ENCODE assay signal across 17 mouse cellular contexts in the genomic region with DNA sequence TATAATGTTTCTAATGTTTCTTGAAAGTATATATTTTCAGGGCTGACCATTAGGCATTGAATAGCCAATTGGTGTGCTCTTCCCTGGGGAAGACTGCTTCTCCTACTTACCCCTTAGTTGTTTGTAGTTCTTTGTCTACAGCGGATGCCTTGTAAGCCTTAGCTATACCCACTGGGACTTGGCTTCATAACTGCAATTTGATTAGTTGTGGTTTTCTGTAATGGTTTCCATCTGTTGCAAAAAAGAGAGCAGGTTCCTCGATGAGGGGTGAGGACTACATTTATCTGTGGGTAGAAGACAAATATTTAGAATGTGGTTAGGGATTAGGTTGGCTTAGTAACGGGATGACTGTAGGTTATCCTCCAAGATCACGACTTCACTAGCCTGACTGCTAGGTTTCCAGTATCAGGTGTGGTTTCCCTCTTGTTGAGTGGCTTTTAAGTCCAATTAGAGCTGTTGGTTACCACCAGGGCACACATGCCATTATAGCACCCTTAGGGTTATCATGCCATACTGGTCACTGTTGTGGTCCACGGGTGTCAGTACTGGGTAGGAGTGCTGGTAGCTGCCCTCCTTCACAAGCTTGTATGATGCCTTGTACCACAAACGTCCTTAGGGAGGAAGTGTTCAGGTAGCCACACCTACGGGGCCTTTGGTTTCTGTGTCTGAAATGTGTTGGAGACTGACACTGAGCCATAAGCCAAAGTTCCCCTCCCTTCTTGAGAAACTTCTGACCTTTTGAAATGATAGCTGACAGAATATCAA.
A peak's percentile ranks its signal among the peaks of the same experiment; 100 is the strongest.
DNase-seq lines count a peak whose midpoint lies in the region; ATAC-seq and TF ChIP-seq lines count a peak whose summit lies in the region.
"Had no signal": no experiment of that assay in that cellular context is flagged by ENCODE, and none has a peak within 500 bp of the region (broad histone marks: within the 10 kb centered on the region; RNA-seq: fewer than 3 reads in every experiment).

No protein-coding gene starts in this region.

- H3K9ac ChIP-seq in limb, embryonic 14.5 days (ENCODE audit: low read depth, low read length, severe bottlenecking), result no peak overlapping the region
- H3K9ac ChIP-seq: heart, embryonic 12.5 days; limb, embryonic 13.5 days had no signal

- peaks cover 19% of the 10 kb centered on the region for H3K9me3 ChIP-seq in limb, embryonic 14.5 days (ENCODE audit: control insufficient read depth, low read length)
- peaks cover 15% of the 10 kb centered on the region for H3K9me3 ChIP-seq in limb, embryonic 10.5 days (replicated peaks)

- H3K27me3 ChIP-seq in limb, embryonic 14.5 days (ENCODE audit: control insufficient read depth, insufficient read depth, low read length), result no peaks in the 10 kb centered on the region
- H3K27me3 ChIP-seq in limb, embryonic 10.5 days (ENCODE audit: low read depth, poor library complexity, severe bottlenecking), result no peaks in the 10 kb centered on the region
- H3K27me3 ChIP-seq: heart, embryonic 12.5 days; limb, embryonic 13.5 days had no signal

- H3K36me3 ChIP-seq in limb, embryonic 14.5 days (ENCODE audit: control insufficient read depth, insufficient read depth, low read length), result no peaks in the 10 kb centered on the region
- peaks cover 3% of the 10 kb centered on the region; the same call in 1 of the 2 replicates for H3K36me3 ChIP-seq in limb, embryonic 10.5 days
- H3K36me3 ChIP-seq: heart, embryonic 12.5 days; limb, embryonic 13.5 days; midbrain, embryonic 10.5 days had no signal

- TF ChIP-seq POLR2A in limb, embryonic 14.5 days (IDR thresholded peaks at IDR 0.05; ENCODE audit: borderline replicate concordance, extremely low read depth, insufficient read depth, insufficient read length), result no peak
- TF ChIP-seq POLR2A in bone marrow, adult 2 months (IDR thresholded peaks at IDR 0.05; ENCODE audit: borderline replicate concordance, control insufficient read depth, low read depth, low read length), result no peak

- H3K27ac ChIP-seq in limb, embryonic 14.5 days (replicated peaks; ENCODE audit: low read depth, low read length), result no peak overlapping the region
- no peak overlapping the region for H3K27ac ChIP-seq in limb, embryonic 10.5 days
- H3K27ac ChIP-seq in bone marrow, adult 2 months (ENCODE audit: control insufficient read depth, insufficient read depth, low read depth, low read length, poor library complexity), result peak overlapping the region; percentile 71; the same call in 1 of the 2 replicates
- no peak overlapping the region for H3K27ac ChIP-seq in gastrocnemius, adult 2 months
- no peak overlapping the region for H3K27ac ChIP-seq in left cerebral cortex, adult 2 months
- H3K27ac ChIP-seq: limb, embryonic 13.5 days had no signal

- no peak for TF ChIP-seq CTCF in bone marrow, adult 2 months (IDR thresholded peaks at IDR 0.05; ENCODE audit: control insufficient read depth, insufficient read depth, low read length)
- no peak for TF ChIP-seq CTCF in gastrocnemius, adult 2 months (IDR thresholded peaks at IDR 0.05)
- TF ChIP-seq CTCF in left cerebral cortex, adult 2 months (IDR thresholded peaks at IDR 0.05), result no peak

- intact Hi-C loops in gastrocnemius, adult 2 months (cut with DNase I), result no loop called here
- intact Hi-C loops in left cerebral cortex, adult 2 months (cut with DNase I), result no loop called here

- no peak for ATAC-seq in limb, embryonic 14.5 days (ENCODE audit: low FRiP score, low read depth)
- ATAC-seq: forebrain, embryonic 16.5 days had no signal

- peaks cover 13% of the 10 kb centered on the region for H3K4me1 ChIP-seq in limb, embryonic 14.5 days (ENCODE audit: control insufficient read depth, insufficient read depth, low read length)
- H3K4me1 ChIP-seq in limb, embryonic 10.5 days, result peaks cover 20% of the 10 kb centered on the region
- peaks cover 4% of the 10 kb centered on the region for H3K4me1 ChIP-seq in bone marrow, adult 2 months (ENCODE audit: control insufficient read depth, insufficient read depth, low read length)

- H3K4me2 ChIP-seq in limb, embryonic 14.5 days (replicated peaks; ENCODE audit: low read depth, low read length, severe bottlenecking), result no peak overlapping the region

- H3K4me3 ChIP-seq in limb, embryonic 14.5 days (replicated peaks; ENCODE audit: low read length), result no peak overlapping the region
- no peak overlapping the region for H3K4me3 ChIP-seq in limb, embryonic 10.5 days
- no peak overlapping the region for H3K4me3 ChIP-seq in bone marrow, adult 2 months (replicated peaks; ENCODE audit: control insufficient read depth, low read depth, low read length)
- no peak overlapping the region for H3K4me3 ChIP-seq in gastrocnemius, adult 2 months
- no peak overlapping the region for H3K4me3 ChIP-seq in left cerebral cortex, adult 2 months
- H3K4me3 ChIP-seq: heart, embryonic 12.5 days; limb, embryonic 13.5 days had no signal

- DNase-seq in limb, embryonic 14.5 days (ENCODE audit: low spot score), result peak; percentile 14
- DNase-seq in limb, embryonic 10.5 days (ENCODE audit: low spot score), result no peak
- peak; percentile 40 for DNase-seq in A20 (ENCODE audit: low read depth, low spot score)
- peak; percentile 32 to 36 for DNase-seq in natural killer cell, adult 2 months (ENCODE audit: low spot score in 2 of 2)
- DNase-seq in gastrocnemius, adult 2 months, result no peak
- DNase-seq in left cerebral cortex, adult 2 months (ENCODE audit: extremely low spot score in 1 of 2, low spot score in 2 of 2), result no peak
- DNase-seq: cerebellum, adult 11 months; gastrocnemius, postnatal 14 days; kidney, adult 18-20 months; kidney, postnatal 4 days; layer of hippocampus, postnatal 36 days; lung, adult 2 months had no signal

- WGBS in limb, embryonic 14.5 days, result 77% methylated on average over 7 of the region's 7 CpGs
- WGBS in limb, embryonic 10.5 days, result 91% methylated on average over 7 of the region's 7 CpGs
- WGBS in bone marrow, adult 2 months, result 54% methylated on average over 7 of the region's 7 CpGs

Comparison
In these comparisons a context has a peak if more than half of its experiments do, and no peak if none do; other contexts are left out.
1. DNase-seq: peak in limb, embryonic 14.5 days (single experiment), A20 (single experiment) and natural killer cell, adult 2 months (2 of 2); none in limb, embryonic 10.5 days (single experiment), gastrocnemius, adult 2 months (single experiment) and left cerebral cortex, adult 2 months (0 of 2).